Mouse (Mus musculus) bone marrow, adult 2 months (tissue): ENCODE results near the gene Gm6096. TPM values are rescaled to one million over a fixed set of nuclear protein-coding genes. Genes with fewer than 3 reads are reported as not detected.

ENCODE experiments used
- H3K27ac ChIP-seq: fragments of 200-500 bp; 2 replicates; pipeline ENCODE4 v1.5.1; 2012; ENCODE audit warnings: low read depth, mild to moderate bottlenecking, control low read depth, inconsistent platforms, low read length; ENCODE audit not compliant: control insufficient read depth, poor library complexity, insufficient read depth
- H3K4me1 ChIP-seq: fragments of 200-500 bp; 2 replicates; pipeline ENCODE4 v1.6.1; 2011; ENCODE audit warnings: low read length; ENCODE audit not compliant: control insufficient read depth, insufficient read depth
- H3K4me3 ChIP-seq: fragments of 200-500 bp; replicated peaks from 2 replicates; pipeline ENCODE3; 2011; ENCODE audit warnings: mild to moderate bottlenecking, low read depth, low read length, control low read depth; ENCODE audit not compliant: control insufficient read depth
- CTCF ChIP-seq: fragments of 200-500 bp; IDR thresholded peaks from 2 replicates; pipeline ENCODE4 v1.5.1; 2011; ENCODE audit warnings: low read length, control low read depth; ENCODE audit not compliant: control insufficient read depth, insufficient read depth
- POLR2A ChIP-seq: fragments of 200-500 bp; IDR thresholded peaks from 2 replicates; pipeline ENCODE4 v1.6.1; 2011; ENCODE audit warnings: low read depth, mild to moderate bottlenecking, control low read depth, low read length, borderline replicate concordance; ENCODE audit not compliant: control insufficient read depth
- WGBS: fragments of 180-500 bp; shearing (Covaris S2); methylation state at CpG from one replicate; pipeline ENCODE4 v1.1.7; 2018; 5-methylcytosine and 5-hydroxymethylcytosine counted together
- polyA plus RNA-seq: library from polyadenylated mRNA; stranded (reverse); fragments of >200 nt; gene quantifications from 2 replicates; pipeline ENCODE4 v1.2.4, GENCODE M21; 2011; ENCODE audit warnings: low replicate concordance; ENCODE audit not compliant: missing spikeins, insufficient read depth, insufficient read length

Gm6096 gene
- polyA plus RNA-seq, 1 experiment: not detected

GRCm38 (mm10) chr7:34232785-34233725 lies 17.8 kb upstream of the Gm6096 start:
- TF ChIP-seq POLR2A (no peak), CTCF (no peak)
- peaks cover 2% of the 10 kb centered on the region; the same call in 1 of the 2 replicates for H3K4me1 ChIP-seq
- peak overlapping the region; percentile 68 for H3K27ac ChIP-seq
- H3K4me3 ChIP-seq: peak overlapping the region; percentile 77
- WGBS: 49% methylated on average over 7 of the region's 7 CpGs

GRCm38 (mm10) chr7:34233909-34234609 lies 16.8 kb upstream of the Gm6096 start:
- TF ChIP-seq CTCF (peak; percentile 5; the same call in 1 of the 2 replicates), POLR2A (peak; percentile 73; the same call in 1 of the 2 replicates)
- under 1% methylated on average over 46 of the region's 46 CpGs for WGBS
- peak overlapping the region; percentile 77 for H3K4me3 ChIP-seq
- peaks cover 2% of the 10 kb centered on the region; the same call in 1 of the 2 replicates for H3K4me1 ChIP-seq
- H3K27ac ChIP-seq: peak overlapping the region; percentile 68

- TF ChIP-seq CTCF: no peak
- Histone ChIP-seq H3K4me3 (peak overlapping the region; percentile 77), H3K4me1 (peaks cover 2% of the 10 kb centered on the region; the same call in 1 of the 2 replicates), H3K27ac (no peak overlapping the region)
- WGBS: 1% methylated on average over 17 of the region's 17 CpGs
Measured at GRCm38 (mm10) chr7:34234610-34235561, 16.0 kb upstream of the Gm6096 start.

GRCm38 (mm10) chr7:34235602-34236001 lies 15.2 kb upstream of the Gm6096 start:
- Histone ChIP-seq H3K27ac (no peak overlapping the region), H3K4me1 (peaks cover 2% of the 10 kb centered on the region; the same call in 1 of the 2 replicates), H3K4me3 (no peak overlapping the region)
- TF ChIP-seq CTCF: no peak
- TF ChIP-seq POLR2A: no peak
- WGBS: 83% methylated on average over 5 of the region's 5 CpGs

GRCm38 (mm10) chr7:34238086-34238485 lies 12.8 kb upstream of the Gm6096 start:
- H3K27ac ChIP-seq: no peak overlapping the region
- WGBS: 64% methylated on average over 5 of the region's 5 CpGs
- no peak overlapping the region for H3K4me3 ChIP-seq
- no peak for TF ChIP-seq POLR2A
- TF ChIP-seq CTCF: no peak
- peaks cover 2% of the 10 kb centered on the region; the same call in 1 of the 2 replicates for H3K4me1 ChIP-seq

GRCm38 (mm10) chr7:34242176-34242575 lies 8.7 kb upstream of the Gm6096 start:
- 92% methylated on average over 11 of the region's 11 CpGs for WGBS
- H3K4me3 ChIP-seq: no peak overlapping the region
- TF ChIP-seq POLR2A (no peak), CTCF (no peak)

GRCm38 (mm10) chr7:34246870-34247499 lies 3.9 kb upstream of the Gm6096 start:
- TF ChIP-seq POLR2A: no peak
- no peak for TF ChIP-seq CTCF
- Histone ChIP-seq H3K27ac (no peak overlapping the region), H3K4me3 (no peak overlapping the region), H3K4me1 (no peaks in the 10 kb centered on the region)
- WGBS: 89% methylated on average over 3 of the region's 3 CpGs

More at GRCm38 (mm10) chr7:34242176-34242575, 8.7 kb upstream of the Gm6096 start:
- Histone ChIP-seq H3K4me1 (no peaks in the 10 kb centered on the region), H3K27ac (no peak overlapping the region; the same call in 1 of the 2 replicates)
